Mouse (Mus musculus): ENCODE results near the gene Dner. TPM values are rescaled to one million over a fixed set of nuclear protein-coding genes. Genes with fewer than 3 reads are reported as not detected.

The Dner gene
- under 1 TPM; 0.19 to 0.31 TPM for polyA plus RNA-seq (2017; shearing (Covaris generic))

GRCm38 (mm10) chr1:84695517-84696411 lies at the start of gene Dner:
Gene Dner (minus strand): TSS chr1:84696221.

GRCm38 (mm10) chr1:84363967-84364366 lies 332.1 kb downstream of the Dner start, which contains the start of gene Pid1:
Gene Pid1 (minus strand): TSS chr1:84364180.

Other genes with a start within 250 kb of the Dner start
- gene Fbxo36, start 143.6 kb upstream of the Dner start, polyA plus RNA-seq (2017; shearing (Covaris generic)) = 1 to 10 TPM; 1.6 to 2.4 TPM
- 100 to 1,000 TPM; 118 to 206 TPM for gene Trip12, start 144.3 kb upstream of the Dner start, polyA plus RNA-seq (2017; shearing (Covaris generic))
- not detected for gene Slc16a14, start 238.9 kb upstream of the Dner start, polyA plus RNA-seq (2017; shearing (Covaris generic))

All from activated CD4-positive, CD25-positive, alpha-beta regulatory T cell (primary cell).